Mouse (Mus musculus): Measurements from ENCODE around the gene Bcor.

Bcor gene

DNA sequence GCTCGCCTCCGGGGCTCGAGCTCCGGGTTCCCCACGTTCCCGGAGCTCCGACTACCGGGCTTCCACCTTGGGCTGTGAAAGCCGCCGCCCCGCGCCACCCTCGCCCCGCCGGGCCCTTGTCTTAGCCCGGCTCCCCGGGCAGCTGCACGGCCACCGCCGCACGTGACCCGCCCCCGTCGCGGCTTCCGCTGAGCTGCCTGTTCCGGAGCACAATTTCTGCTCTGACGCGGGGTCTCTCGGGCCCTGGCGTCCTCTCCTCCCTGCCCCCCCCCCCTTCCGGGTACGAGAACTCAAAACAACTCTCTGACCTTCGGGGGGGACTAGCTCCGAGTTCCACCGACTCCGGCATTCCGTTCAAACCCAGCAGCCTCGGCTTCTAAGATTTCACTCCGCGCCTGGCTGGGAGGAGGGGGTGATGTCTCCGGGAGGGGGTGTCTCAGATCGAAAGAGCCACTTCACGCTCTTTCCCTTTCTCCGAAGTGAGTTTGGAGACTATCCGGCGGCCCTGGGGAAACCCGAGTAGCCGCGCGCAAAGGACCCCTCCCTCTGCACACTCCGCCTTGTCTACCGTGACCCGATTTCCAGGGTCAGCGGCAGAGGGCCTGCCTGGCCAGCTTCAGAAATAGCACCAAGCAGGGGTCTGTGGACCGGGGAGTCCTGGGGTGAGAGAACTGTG, at the start of gene Bcor:
Bcor (minus strand) TSS at position 375 of the 676 bp plus-strand sequence.
- DNase-seq: peak; percentile 57

GRCm38 (mm10) chrX:12202951-12203350, 42.8 kb upstream of the Bcor start:
- no peak for DNase-seq

DNA sequence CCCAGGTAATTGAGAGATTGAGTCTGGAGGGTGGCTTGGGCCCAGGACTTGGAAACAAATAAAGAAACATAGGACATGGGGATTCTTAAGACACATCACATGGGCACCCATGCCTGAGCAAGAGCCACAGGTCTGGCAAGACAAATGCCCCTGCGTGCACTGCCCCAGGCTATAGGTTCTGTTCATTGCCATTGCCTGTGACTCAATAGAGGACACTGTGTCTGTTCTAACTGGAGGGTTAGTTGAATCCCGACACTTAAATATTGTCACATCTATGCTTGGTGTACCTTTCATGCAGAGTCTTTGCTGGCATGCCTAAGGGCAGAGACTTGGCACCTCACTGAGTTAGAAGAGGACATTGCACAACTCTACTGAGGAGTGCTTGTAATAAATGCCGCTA, 41.0 kb upstream of the Bcor start:
- no peak for DNase-seq

DNA sequence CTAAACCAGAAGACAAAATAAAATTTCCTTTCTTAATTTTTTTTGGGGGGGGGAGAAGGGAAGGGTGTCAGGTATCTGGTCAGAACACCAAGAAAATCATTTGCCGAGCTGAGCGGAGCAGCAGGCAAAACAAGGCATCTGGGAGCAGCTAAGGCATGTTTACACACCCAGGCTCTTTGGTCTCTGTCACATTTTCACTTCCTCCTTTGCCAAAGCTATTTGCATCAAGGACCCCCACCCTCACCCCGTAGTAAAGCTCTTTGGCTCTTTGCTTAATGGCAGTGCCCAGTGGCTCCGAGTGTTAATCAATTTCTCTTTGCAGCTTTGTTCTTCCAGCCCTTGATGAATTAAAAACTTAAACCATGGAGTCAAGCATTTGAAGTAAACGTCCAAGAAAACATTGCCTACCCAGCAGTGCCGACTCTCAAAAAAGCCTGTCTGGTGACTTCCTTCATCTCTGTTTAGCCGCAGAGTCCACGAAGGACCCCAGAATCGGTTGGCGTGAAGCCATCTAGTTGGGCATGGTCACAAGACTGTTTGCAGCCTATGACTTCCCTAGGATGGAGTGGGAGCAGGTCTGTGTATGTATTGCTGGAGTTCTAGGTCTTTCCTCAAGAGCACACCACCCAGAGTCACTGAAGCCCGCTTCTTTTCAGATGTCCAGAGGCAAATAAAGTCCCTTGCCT, 35.2 kb upstream of the Bcor start:
- DNase-seq: no peak

DNA sequence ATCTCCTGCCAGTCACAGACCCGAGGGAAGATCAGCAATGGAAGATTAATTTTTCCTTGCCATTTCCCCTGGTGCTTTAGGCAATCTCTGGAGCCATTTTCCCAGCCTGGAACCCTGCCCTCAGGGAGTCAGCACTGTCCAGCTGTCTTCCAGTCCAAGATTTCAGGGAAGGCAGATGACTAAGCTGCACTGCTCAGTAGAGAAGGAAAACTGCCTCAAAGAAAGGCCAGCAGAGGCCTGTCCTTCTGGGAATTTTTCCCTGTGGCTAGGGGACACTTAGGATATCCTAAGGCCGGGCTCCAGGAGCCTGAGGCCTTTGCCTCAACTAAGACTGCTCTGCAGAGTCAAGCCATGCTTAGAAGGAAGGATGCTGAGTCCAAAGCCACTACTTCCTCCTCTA, 32.2 kb upstream of the Bcor start:
- no peak for DNase-seq

DNA sequence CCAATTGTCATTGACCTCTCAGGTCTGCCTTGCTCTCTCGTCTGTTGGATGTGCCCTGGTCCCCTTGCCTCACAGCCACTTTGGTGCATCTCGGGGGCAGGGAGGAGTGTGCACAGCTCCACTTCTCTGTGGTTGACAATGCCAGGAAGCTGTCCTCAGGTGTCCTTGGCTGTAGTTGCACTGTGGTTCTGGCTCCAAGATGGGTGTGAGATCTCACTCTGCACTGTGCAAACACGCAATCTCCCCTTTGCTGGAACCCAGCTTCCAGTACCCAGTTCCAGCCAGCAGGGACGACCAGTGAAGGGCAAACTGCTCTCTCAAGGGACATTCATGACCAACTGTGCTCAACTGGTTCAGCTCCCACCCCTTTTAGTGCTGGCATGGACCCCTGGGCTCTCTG, 29.4 kb upstream of the Bcor start:
- DNase-seq: no peak

DNA sequence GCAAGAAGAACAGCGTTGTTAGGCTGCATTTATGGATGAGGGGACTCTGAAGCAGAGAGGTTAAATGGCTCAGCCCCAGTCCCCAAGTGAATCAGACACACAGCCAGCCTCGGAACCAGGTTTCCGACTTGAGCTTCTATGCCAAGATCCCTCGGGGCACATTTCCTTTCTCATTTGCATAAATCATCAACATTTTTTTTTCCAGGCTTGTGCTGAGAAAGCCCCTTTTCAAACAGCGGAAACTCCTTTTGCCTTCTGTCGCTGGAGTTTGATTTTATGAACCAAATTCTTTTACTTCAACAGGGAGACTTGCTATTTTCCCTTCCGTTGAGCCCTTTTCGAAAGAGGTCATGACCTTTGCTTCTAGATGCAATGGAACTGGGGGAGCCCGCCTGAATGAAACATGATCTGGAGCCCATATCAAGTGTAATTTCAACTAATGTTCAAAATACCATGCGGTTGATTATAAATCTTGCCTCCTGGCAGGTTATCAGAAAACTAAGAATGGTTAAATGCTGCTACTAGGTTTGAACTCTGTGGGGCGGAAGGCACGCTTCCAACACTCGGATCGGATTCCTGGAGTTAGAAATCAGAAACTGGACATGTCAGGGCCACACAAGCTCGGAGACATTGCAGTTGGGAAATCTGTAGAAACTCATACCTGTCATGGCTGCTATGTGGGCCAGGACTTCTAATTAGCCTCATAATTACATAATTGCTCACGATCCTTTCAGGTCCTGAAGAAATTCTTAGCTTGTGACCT, 15.2 kb upstream of the Bcor start:
- DNase-seq: peak; percentile 18

- DNase-seq: no peak
Observed at GRCm38 (mm10) chrX:12170128-12170527, 10.0 kb upstream of the Bcor start.

GRCm38 (mm10) chrX:12164591-12165529, 4.7 kb upstream of the Bcor start:
- DNase-seq: peak; percentile 14

- no peak for DNase-seq
Observed at GRCm38 (mm10) chrX:12159534-12159881, 647 bp downstream of the Bcor start.

DNA sequence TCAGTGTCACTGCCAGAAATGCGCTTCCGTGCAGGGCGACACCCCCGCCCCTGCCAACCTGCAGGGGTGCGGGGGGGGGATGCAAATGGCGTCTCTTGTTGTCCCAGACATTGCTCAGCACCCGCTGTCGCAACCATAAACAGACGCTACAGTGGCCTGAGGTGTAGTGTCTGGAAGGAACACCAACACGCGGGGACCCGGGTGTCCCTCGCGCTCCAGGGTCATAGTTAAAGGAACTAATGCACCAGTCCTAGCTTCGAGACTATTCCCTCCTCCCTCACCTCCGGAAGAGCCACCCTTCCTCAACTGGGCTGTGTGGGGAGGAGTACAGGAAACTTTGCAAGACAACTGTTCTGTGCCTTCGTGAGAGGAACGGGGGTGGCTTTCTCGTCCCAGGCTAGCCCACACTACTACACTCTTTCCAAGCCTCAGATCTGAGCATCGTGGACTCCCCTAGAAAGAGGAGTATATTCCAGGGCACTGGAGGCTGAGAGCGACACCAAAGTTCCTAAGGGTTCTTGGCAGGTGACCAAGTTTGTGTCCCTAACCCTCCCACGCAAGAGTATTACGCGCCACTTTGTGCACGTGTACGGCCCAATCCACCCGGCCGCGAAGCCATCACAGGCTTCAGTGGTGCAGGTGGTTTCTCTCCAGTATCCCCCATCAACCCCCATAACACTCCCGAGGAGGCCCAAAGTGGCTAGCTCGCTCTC, 1.2 kb downstream of the Bcor start:
- DNase-seq: peak; percentile 51

GRCm38 (mm10) chrX:12158244-12158820, 1.8 kb downstream of the Bcor start:
- peak; percentile 64 for DNase-seq

DNA sequence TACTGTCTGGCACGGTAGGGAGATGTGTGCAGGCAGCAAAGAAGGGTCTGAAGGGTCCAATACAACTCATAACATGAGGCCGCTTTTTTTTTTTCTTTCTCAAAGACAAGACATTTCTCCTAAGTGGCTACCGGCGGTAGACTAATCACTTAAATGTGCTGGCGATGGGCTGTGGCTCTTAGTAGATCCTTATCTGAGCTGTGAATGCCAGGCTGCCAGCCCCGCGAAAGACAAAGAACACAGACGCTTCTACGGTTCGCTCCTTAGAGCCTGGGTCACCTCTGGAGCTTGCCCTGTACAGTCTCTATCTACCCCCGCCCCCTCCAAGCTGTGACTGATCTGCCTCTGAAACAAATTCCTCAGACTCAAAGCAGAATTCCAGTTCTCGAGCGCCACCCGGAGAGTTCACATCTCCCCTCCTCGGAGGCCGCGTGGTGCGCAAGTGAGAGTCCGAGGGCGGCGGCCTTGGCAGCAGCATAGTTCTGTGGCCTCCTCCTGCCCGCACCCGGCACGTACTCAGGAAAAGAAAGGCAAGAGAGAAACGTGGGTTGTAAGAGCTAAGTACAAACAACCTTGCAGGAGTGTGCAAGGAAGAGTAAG, 2.7 kb downstream of the Bcor start:
- DNase-seq: peak; percentile 55

GRCm38 (mm10) chrX:12155842-12156291, 4.3 kb downstream of the Bcor start:
- DNase-seq: no peak

DNA sequence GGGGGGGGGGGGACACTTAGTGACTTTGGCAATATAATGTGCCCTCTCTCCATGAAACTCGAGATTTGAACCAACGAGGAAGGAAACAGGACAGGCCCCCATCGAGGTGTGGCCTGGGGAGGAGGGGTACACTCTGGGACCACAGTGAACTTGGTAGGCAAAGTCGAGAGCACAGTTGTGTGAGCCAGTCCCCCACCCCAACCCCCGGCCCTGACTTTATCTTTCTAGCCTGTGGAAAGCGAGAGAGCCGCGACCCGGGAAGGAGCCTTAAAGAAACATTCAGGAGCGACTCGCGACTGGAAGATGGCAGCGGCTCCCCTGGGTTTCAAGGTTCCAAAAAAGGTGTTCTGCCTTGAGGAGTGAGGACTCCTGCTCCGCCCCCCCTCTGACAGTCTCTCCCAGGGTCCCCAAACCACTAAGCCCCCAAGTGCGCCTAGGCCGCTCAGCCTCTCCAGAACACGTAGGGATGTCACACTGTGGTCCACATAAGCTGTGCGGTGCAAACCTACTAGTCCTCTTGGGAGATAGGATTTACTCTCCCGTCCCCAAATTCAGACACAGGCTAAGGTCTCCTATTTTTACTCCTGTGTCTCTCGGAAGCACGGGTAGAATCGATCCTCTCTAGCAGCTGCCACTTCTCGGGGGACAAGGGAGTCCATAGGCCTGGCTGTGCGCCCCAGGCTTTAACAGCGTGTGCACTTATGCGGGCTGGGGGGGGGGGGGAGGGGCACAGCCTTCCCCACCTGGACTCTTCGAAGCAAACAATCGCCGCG, 4.9 kb downstream of the Bcor start:
- DNase-seq: no peak

GRCm38 (mm10) chrX:12153141-12154095, 6.7 kb downstream of the Bcor start:
- no peak for DNase-seq

- DNase-seq: no peak
Observed at GRCm38 (mm10) chrX:12151996-12152904, 7.9 kb downstream of the Bcor start.
